Mouse (Mus musculus): ENCODE measurements around the gene Fam71e1.

The Fam71e1 gene

GRCm38 (mm10) chr7:44495992-44496770 is at the start of gene Fam71e1, which contains the start of gene Emc10:
TSS of gene Fam71e1 (plus strand) at chr7:44496581.
TSS of gene Emc10 (minus strand) at chr7:44496529.
- DNase-seq (ENCODE audit: low spot score in 2 of 2): peak; percentile 96

- DNase-seq (ENCODE audit: low spot score in 2 of 2): no peak
Measured at GRCm38 (mm10) chr7:44453256-44453655, 43.1 kb upstream of the Fam71e1 start.

- DNase-seq (ENCODE audit: low spot score in 2 of 2): no peak
Measured at GRCm38 (mm10) chr7:44456302-44456701, 40.1 kb upstream of the Fam71e1 start.

GRCm38 (mm10) chr7:44460067-44460466 is 36.3 kb upstream of the Fam71e1 start:
- DNase-seq (ENCODE audit: low spot score in 2 of 2): no peak

GRCm38 (mm10) chr7:44460767-44461502 is 35.4 kb upstream of the Fam71e1 start:
- no peak for DNase-seq (ENCODE audit: low spot score in 2 of 2)

GRCm38 (mm10) chr7:44461503-44462217 is 34.7 kb upstream of the Fam71e1 start:
- DNase-seq (ENCODE audit: low spot score in 2 of 2): no peak

- DNase-seq (ENCODE audit: low spot score in 2 of 2): no peak
Measured at GRCm38 (mm10) chr7:44462218-44463055, 33.9 kb upstream of the Fam71e1 start.

- DNase-seq (ENCODE audit: low spot score in 2 of 2): no peak
Measured at GRCm38 (mm10) chr7:44463056-44463425, 33.3 kb upstream of the Fam71e1 start.

- no peak for DNase-seq (ENCODE audit: low spot score in 2 of 2)
Measured at GRCm38 (mm10) chr7:44463556-44464225, 32.7 kb upstream of the Fam71e1 start.

GRCm38 (mm10) chr7:44464511-44464910 is 31.9 kb upstream of the Fam71e1 start:
- no peak for DNase-seq (ENCODE audit: low spot score in 2 of 2)

- DNase-seq (ENCODE audit: low spot score in 2 of 2): no peak
Measured at GRCm38 (mm10) chr7:44465111-44465510, 31.3 kb upstream of the Fam71e1 start, which contains the start of gene Aspdh. TSS of gene Aspdh (plus strand) at chr7:44465391.

- no peak for DNase-seq (ENCODE audit: low spot score in 2 of 2)
Measured at GRCm38 (mm10) chr7:44466006-44466887, 30.1 kb upstream of the Fam71e1 start.

- no peak for DNase-seq (ENCODE audit: low spot score in 2 of 2)
Measured at GRCm38 (mm10) chr7:44466888-44467311, 29.5 kb upstream of the Fam71e1 start.

- peak; percentile 90 to 91 for DNase-seq (ENCODE audit: low spot score in 2 of 2)
Measured at GRCm38 (mm10) chr7:44467811-44468411, 28.5 kb upstream of the Fam71e1 start, which contains the start of gene Josd2. TSS of gene Josd2 (plus strand) at chr7:44467980.

GRCm38 (mm10) chr7:44468644-44469285 is 27.6 kb upstream of the Fam71e1 start:
- no peak for DNase-seq (ENCODE audit: low spot score in 2 of 2)

GRCm38 (mm10) chr7:44469677-44470675 is 26.4 kb upstream of the Fam71e1 start:
- DNase-seq (ENCODE audit: low spot score in 2 of 2): peak in 1 of 2 experiments; percentile 55
